13 mouse cellular contexts compared by ENCODE assay signal in the genomic region with DNA sequence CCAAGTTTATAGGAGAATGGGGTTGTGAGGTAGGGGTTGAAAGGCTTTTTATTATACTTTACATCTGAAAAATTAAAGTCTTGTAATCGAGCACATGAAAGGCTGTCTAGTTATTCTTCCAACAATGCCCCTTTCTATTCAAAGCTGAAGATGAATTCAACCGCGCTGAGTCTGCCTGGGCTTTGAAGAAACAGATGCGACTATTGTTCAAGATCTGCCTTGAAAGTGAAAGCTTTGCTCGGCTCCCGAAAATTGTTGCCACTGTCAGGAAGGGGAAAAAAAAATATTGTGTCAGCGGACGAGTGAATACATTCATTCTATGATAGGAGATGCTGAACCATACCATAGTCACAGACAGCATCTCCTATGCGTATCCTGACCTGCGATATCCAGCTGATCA. TPM values are rescaled to one million over a fixed set of nuclear protein-coding genes. Genes with fewer than 3 reads are reported as not detected.
DNase-seq lines count a peak whose midpoint lies in the region; ATAC-seq and TF ChIP-seq lines count a peak whose summit lies in the region.
"Had no signal": no experiment of that assay in that cellular context is flagged by ENCODE, and none has a peak within 500 bp of the region (broad histone marks: within the 10 kb centered on the region; RNA-seq: fewer than 3 reads in every experiment).

No protein-coding gene starts in this region.

- ATAC-seq in midbrain, postnatal 0 days (ENCODE audit: low FRiP score): no peak
- ATAC-seq in hindbrain, embryonic 16.5 days: no peak

- 47% methylated on average over 10 of the region's 10 CpGs for WGBS in midbrain, embryonic 10.5 days
- WGBS in midbrain, postnatal 0 days: 23% methylated on average over 10 of the region's 10 CpGs
- WGBS in hindbrain, embryonic 16.5 days: 21% methylated on average over 10 of the region's 10 CpGs

- no peak overlapping the region for H3K4me3 ChIP-seq in midbrain, embryonic 10.5 days
- H3K4me3 ChIP-seq in midbrain, postnatal 0 days (ENCODE audit: low read depth, low read length): no peak overlapping the region
- no peak overlapping the region for H3K4me3 ChIP-seq in hindbrain, embryonic 16.5 days (ENCODE audit: low read length)
- H3K4me3 ChIP-seq: heart, embryonic 13.5 days; liver, embryonic 13.5 days had no signal

- H3K27ac ChIP-seq in midbrain, embryonic 10.5 days (replicated peaks): peak overlapping the region; percentile 38; the same call in 1 of the 2 replicates
- no peak overlapping the region for H3K27ac ChIP-seq in midbrain, postnatal 0 days (ENCODE audit: low read depth, low read length)
- H3K27ac ChIP-seq in hindbrain, embryonic 16.5 days (ENCODE audit: low read depth, low read length): no peak overlapping the region
- H3K27ac ChIP-seq: heart, embryonic 13.5 days; liver, embryonic 13.5 days; macrophage had no signal

- peaks cover 49% of the 10 kb centered on the region for H3K4me1 ChIP-seq in midbrain, embryonic 10.5 days
- H3K4me1 ChIP-seq in midbrain, postnatal 0 days (ENCODE audit: insufficient read depth, low read length): no peaks in the 10 kb centered on the region
- H3K4me1 ChIP-seq in hindbrain, embryonic 16.5 days (ENCODE audit: control insufficient read depth, insufficient read depth, low read depth, low read length): no peaks in the 10 kb centered on the region
- H3K4me1 ChIP-seq: heart, embryonic 13.5 days; liver, embryonic 13.5 days had no signal

- no peak overlapping the region for H3K4me2 ChIP-seq in midbrain, postnatal 0 days (ENCODE audit: low read depth, low read length, poor library complexity, severe bottlenecking)
- peak overlapping the region; percentile 40 for H3K4me2 ChIP-seq in hindbrain, embryonic 16.5 days (ENCODE audit: low read length)
- H3K4me2 ChIP-seq: heart, embryonic 13.5 days; liver, embryonic 13.5 days had no signal

- DNase-seq in embryo, embryonic 10.5 days (ENCODE audit: low spot score): peak; percentile 40
- no peak for DNase-seq in embryo, embryonic 9.5 days (ENCODE audit: extremely low spot score)
- no peak for DNase-seq in midbrain, embryonic 10.5 days (ENCODE audit: low spot score)
- no peak for DNase-seq in midbrain, postnatal 0 days (ENCODE audit: low spot score)
- peak; percentile 77 for DNase-seq in retina, postnatal 1 day
- no peak for DNase-seq in B cell, adult 2 months
- DNase-seq in cerebellum, adult 8-10 months: no peak
- DNase-seq: cerebellum, postnatal 14 days; kidney, postnatal 10 days; liver, embryonic 13.5 days had no signal

- no peak overlapping the region for H3K9ac ChIP-seq in midbrain, postnatal 0 days (replicated peaks; ENCODE audit: low read length, poor library complexity, severe bottlenecking)
- H3K9ac ChIP-seq in hindbrain, embryonic 16.5 days (ENCODE audit: low read depth, low read length): no peak overlapping the region
- H3K9ac ChIP-seq: heart, embryonic 13.5 days; liver, embryonic 13.5 days had no signal

- TF ChIP-seq CTCF in midbrain, postnatal 0 days (IDR thresholded peaks at IDR 0.05): no peak

- no peaks in the 10 kb centered on the region; the same call in 1 of the 2 replicates for H3K9me3 ChIP-seq in midbrain, embryonic 10.5 days (replicated peaks)
- H3K9me3 ChIP-seq in midbrain, postnatal 0 days (ENCODE audit: low read length): no peaks in the 10 kb centered on the region
- H3K9me3 ChIP-seq in hindbrain, embryonic 16.5 days (ENCODE audit: control insufficient read depth, low read length): 0 out of 2 replicates have a peak, but pooled peaks cover 2% of the 10 kb centered on the region
- H3K9me3 ChIP-seq: heart, embryonic 13.5 days; liver, embryonic 13.5 days had no signal

- peaks cover 13% of the 10 kb centered on the region; the same call in 1 of the 2 replicates for H3K27me3 ChIP-seq in midbrain, embryonic 10.5 days (ENCODE audit: low read depth, poor library complexity, severe bottlenecking)
- H3K27me3 ChIP-seq in midbrain, postnatal 0 days (ENCODE audit: insufficient read depth, low read length): no peaks in the 10 kb centered on the region
- H3K27me3 ChIP-seq in hindbrain, embryonic 16.5 days (replicated peaks; ENCODE audit: control insufficient read depth, insufficient read depth, low read length): no peaks in the 10 kb centered on the region
- H3K27me3 ChIP-seq: heart, embryonic 13.5 days; liver, embryonic 13.5 days had no signal

- no peaks in the 10 kb centered on the region for H3K36me3 ChIP-seq in midbrain, embryonic 10.5 days
- no peaks in the 10 kb centered on the region for H3K36me3 ChIP-seq in midbrain, postnatal 0 days (ENCODE audit: insufficient read depth, low read length)
- no peaks in the 10 kb centered on the region for H3K36me3 ChIP-seq in hindbrain, embryonic 16.5 days (ENCODE audit: control insufficient read depth, insufficient read depth, low read length)
- H3K36me3 ChIP-seq: heart, embryonic 13.5 days; liver, embryonic 13.5 days had no signal

RNA-seq across cellular contexts. Expression of gene Rtkn2, which starts 16.9 kb away (rescaled TPM):
- polyA plus RNA-seq in midbrain, embryonic 10.5 days (2016; fragmentation: Nextera tagmentation; extraction: Ambion mirVana): 21.5 and 21.6 TPM in 2 replicates
- 2.4 and 3.0 TPM in 2 replicates for total RNA-seq in midbrain, postnatal 0 days (2014; rRNA removed)
- 2.8 TPM in 2 replicates for polyA plus RNA-seq in midbrain, postnatal 0 days (2015; fragmentation: Nextera tagmentation; extraction: Ambion mirVana)
- 3.7 and 4.4 TPM in 2 replicates for polyA plus RNA-seq in hindbrain, embryonic 16.5 days (2015; fragmentation: Nextera tagmentation; extraction: Ambion mirVana)

RNA-seq across cellular contexts. Expression of gene Zfp365, which starts 50.0 kb away (rescaled TPM):
- 2.3 and 2.7 TPM in 2 replicates for polyA plus RNA-seq in midbrain, embryonic 10.5 days (2016; fragmentation: Nextera tagmentation; extraction: Ambion mirVana)
- total RNA-seq in midbrain, postnatal 0 days (2014; rRNA removed): 15.2 and 17.4 TPM in 2 replicates
- 7.9 and 9.1 TPM in 2 replicates for polyA plus RNA-seq in midbrain, postnatal 0 days (2015; fragmentation: Nextera tagmentation; extraction: Ambion mirVana)
- 6.9 and 7.5 TPM in 2 replicates for polyA plus RNA-seq in hindbrain, embryonic 16.5 days (2015; fragmentation: Nextera tagmentation; extraction: Ambion mirVana)

Comparison
In these comparisons a context has a peak if more than half of its experiments do, and no peak if none do; other contexts are left out.
1. DNase-seq: peak in embryo, embryonic 10.5 days (single experiment) and retina, postnatal 1 day (single experiment); none in embryo, embryonic 9.5 days (single experiment), midbrain, embryonic 10.5 days (single experiment), midbrain, postnatal 0 days (single experiment), B cell, adult 2 months (0 of 2) and cerebellum, adult 8-10 months (single experiment).